Mouse (Mus musculus) neural tube, embryonic 15.5 days (tissue): Measurements from ENCODE around the gene Synj1. TPM values are rescaled to one million over a fixed set of nuclear protein-coding genes. Genes with fewer than 3 reads are reported as not detected.

ENCODE experiments used
- ATAC-seq: fragments of 200-750 bp; cut with Nextera tagmentation; 2 replicates; pipeline ENCODE4 v1.8.0; 2017; ENCODE audit warnings: mild to moderate bottlenecking, moderate TSS enrichment, moderate library complexity; ENCODE audit not compliant: low FRiP score
- H3K27ac ChIP-seq: fragments of 300-500 bp; sonication (generic); replicated peaks from 2 replicates; pipeline ENCODE4 v1.5.1; 2015; ENCODE audit warnings: mild to moderate bottlenecking, inconsistent platforms
- H3K27me3 ChIP-seq: fragments of 300-500 bp; sonication (generic); replicated peaks from 2 replicates; pipeline ENCODE4 v1.6.1; 2015; ENCODE audit warnings: inconsistent platforms
- H3K36me3 ChIP-seq: fragments of 300-500 bp; sonication (generic); 2 replicates; pipeline ENCODE4 v1.6.1; 2015; ENCODE audit warnings: inconsistent platforms
- H3K4me1 ChIP-seq: fragments of 300-500 bp; sonication (generic); 2 replicates; pipeline ENCODE4 v1.6.1; 2015; ENCODE audit warnings: inconsistent platforms
- H3K4me2 ChIP-seq: fragments of 300-500 bp; sonication (generic); 2 replicates; pipeline ENCODE4 v1.6.1; 2015; ENCODE audit warnings: inconsistent platforms, mild to moderate bottlenecking, moderate library complexity
- H3K4me3 ChIP-seq: fragments of 300-500 bp; sonication (generic); replicated peaks from 2 replicates; pipeline ENCODE4 v1.5.1; 2015; ENCODE audit warnings: mild to moderate bottlenecking, inconsistent platforms
- H3K9ac ChIP-seq: fragments of 300-500 bp; sonication (generic); replicated peaks from 2 replicates; pipeline ENCODE4 v1.6.1; 2015; ENCODE audit warnings: mild to moderate bottlenecking, inconsistent platforms
- H3K9me3 ChIP-seq: fragments of 300-500 bp; sonication (generic); replicated peaks from 2 replicates; pipeline ENCODE4 v1.6.1; 2016; ENCODE audit warnings: inconsistent platforms
- WGBS: fragments of 180-500 bp; shearing (Covaris S2); methylation state at CpG from one replicate; pipeline ENCODE4 v1.1.7; 2015; ENCODE audit warnings: mixed read lengths; 5-methylcytosine and 5-hydroxymethylcytosine counted together
- polyA plus RNA-seq: library from polyadenylated mRNA; unstranded; fragments of >200 nt; fragmentation: Nextera tagmentation; extraction: Ambion mirVana; gene quantifications from 2 replicates; pipeline ENCODE4 v1.2.1, GENCODE M21; 2015

The Synj1 gene
- polyA plus RNA-seq, 1 experiment from 2014 or later: 46.2 TPM

DNA sequence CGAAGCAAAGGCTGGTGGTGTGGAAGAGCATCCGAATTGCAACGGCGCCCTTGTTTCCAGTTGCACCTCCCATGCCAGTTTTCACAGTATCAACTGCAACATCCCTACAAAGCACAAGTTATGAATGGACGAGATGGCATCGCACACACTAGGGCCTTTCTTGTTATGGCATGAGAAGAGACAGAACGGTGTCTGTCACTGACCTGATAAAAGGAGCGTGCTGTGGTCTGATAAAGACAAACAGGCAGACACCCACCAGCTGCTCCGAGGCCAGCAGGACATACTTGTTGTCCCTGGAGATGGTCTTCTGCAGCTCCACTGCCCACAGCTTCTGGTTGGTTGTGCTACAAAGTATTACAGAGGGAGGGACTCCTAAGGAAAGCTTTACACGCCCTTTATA lies 46.8 kb downstream of the Synj1 start:
- H3K9ac ChIP-seq: no peak overlapping the region
- H3K4me1 ChIP-seq: no peaks in the 10 kb centered on the region
- 93% methylated on average over 10 of the region's 10 CpGs for WGBS
- H3K9me3 ChIP-seq: no peaks in the 10 kb centered on the region
- H3K4me3 ChIP-seq: no peak overlapping the region
- H3K27ac ChIP-seq: no peak overlapping the region
- H3K4me2 ChIP-seq: no peak overlapping the region
- ATAC-seq: no peak
- peaks cover 60% of the 10 kb centered on the region for H3K36me3 ChIP-seq
- H3K27me3 ChIP-seq: no peaks in the 10 kb centered on the region

DNA sequence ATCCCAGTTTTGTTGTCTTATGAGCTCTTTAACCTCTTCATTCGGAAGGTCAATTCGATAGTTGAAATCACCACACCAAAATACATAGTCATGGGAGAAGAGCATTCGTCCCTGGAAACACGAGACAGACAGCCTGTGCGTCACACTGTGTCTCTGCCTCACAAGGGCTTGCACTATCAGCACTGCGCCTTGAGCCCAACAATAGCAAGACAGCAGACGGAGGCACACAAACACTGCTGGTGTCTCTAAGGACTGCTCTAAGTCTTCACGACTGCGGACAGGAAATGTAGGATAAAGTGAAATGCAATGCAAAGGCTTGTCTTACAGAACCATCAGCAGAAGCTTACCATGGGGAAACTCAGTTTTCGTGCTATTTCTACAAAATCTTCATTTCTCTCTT lies 47.2 kb downstream of the Synj1 start:
- Histone ChIP-seq H3K36me3 (peaks cover 58% of the 10 kb centered on the region), H3K9ac (no peak overlapping the region), H3K27ac (no peak overlapping the region), H3K4me1 (no peaks in the 10 kb centered on the region), H3K4me2 (no peak overlapping the region), H3K27me3 (no peaks in the 10 kb centered on the region), H3K4me3 (no peak overlapping the region), H3K9me3 (no peaks in the 10 kb centered on the region)
- no peak for ATAC-seq
- WGBS: 92% methylated on average over 10 of the region's 10 CpGs

- H3K4me3 ChIP-seq: no peak overlapping the region
- no peaks in the 10 kb centered on the region for H3K9me3 ChIP-seq
These were observed 47.9 kb downstream of the Synj1 start for GRCm38 (mm10) chr16:90963231-90963630.

GRCm38 (mm10) chr16:90958301-90959085 lies 52.6 kb downstream of the Synj1 start:
- no peak overlapping the region for H3K4me2 ChIP-seq
- H3K36me3 ChIP-seq: peaks cover 59% of the 10 kb centered on the region
- H3K4me3 ChIP-seq: no peak overlapping the region
- no peaks in the 10 kb centered on the region for H3K27me3 ChIP-seq
- no peaks in the 10 kb centered on the region for H3K4me1 ChIP-seq
- ATAC-seq: no peak
- H3K27ac ChIP-seq: no peak overlapping the region
- no peak overlapping the region for H3K9ac ChIP-seq
- WGBS: 87% methylated on average over 5 of the region's 5 CpGs
- H3K9me3 ChIP-seq: no peaks in the 10 kb centered on the region

More at GRCm38 (mm10) chr16:90963231-90963630, 47.9 kb downstream of the Synj1 start:
- no peak for ATAC-seq
- Histone ChIP-seq H3K9ac (no peak overlapping the region), H3K4me1 (no peaks in the 10 kb centered on the region), H3K27me3 (no peaks in the 10 kb centered on the region), H3K27ac (no peak overlapping the region), H3K36me3 (peaks cover 59% of the 10 kb centered on the region), H3K4me2 (no peak overlapping the region)
- 91% methylated on average over 4 of the region's 4 CpGs for WGBS

DNA sequence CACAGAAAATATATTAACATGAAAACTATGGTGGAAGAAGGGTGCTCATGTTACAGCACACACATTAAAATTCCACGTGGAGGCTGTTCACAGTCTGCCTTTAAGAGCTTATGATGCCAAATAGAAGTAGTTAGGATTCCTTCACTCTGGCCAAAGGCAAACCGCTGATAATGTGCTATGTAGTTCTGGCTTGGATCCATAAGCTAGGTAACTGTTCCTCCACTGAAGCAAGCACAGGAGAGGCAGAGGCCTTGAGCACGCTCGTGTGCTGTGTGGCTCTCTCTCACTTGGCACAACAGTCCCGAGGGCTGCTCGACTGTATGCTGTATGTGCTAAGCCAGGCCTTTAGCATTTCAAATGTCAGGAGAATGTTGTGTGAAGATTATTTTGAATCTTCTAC lies 55.6 kb downstream of the Synj1 start:
- Histone ChIP-seq H3K4me3 (no peak overlapping the region), H3K36me3 (peaks cover 72% of the 10 kb centered on the region), H3K4me1 (no peaks in the 10 kb centered on the region), H3K27me3 (no peaks in the 10 kb centered on the region), H3K9me3 (no peaks in the 10 kb centered on the region), H3K27ac (no peak overlapping the region), H3K9ac (no peak overlapping the region), H3K4me2 (no peak overlapping the region)
- WGBS: 86% methylated on average over 6 of the region's 6 CpGs
- no peak for ATAC-seq

DNA sequence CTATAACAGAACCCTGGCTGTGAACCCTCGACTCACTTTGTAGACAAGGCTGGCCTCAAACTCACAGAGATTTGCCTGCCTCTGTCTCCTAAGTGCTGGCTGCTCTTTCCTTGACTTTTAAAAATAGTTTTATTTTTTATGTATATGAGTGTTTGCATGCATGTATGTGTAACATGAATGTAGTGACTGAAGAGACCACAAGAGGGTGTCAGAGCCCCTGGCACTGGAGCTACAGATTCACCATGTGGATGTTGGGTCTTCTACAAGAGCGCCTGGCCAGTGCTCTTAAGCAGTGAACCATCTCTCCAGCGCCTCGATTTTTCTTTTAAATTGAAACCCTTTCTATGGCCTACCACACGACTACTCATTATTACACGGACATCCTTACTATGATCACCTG lies 57.3 kb downstream of the Synj1 start:
- peaks cover 68% of the 10 kb centered on the region for H3K36me3 ChIP-seq
- WGBS: 95% methylated on average over 6 of the region's 6 CpGs

DNA sequence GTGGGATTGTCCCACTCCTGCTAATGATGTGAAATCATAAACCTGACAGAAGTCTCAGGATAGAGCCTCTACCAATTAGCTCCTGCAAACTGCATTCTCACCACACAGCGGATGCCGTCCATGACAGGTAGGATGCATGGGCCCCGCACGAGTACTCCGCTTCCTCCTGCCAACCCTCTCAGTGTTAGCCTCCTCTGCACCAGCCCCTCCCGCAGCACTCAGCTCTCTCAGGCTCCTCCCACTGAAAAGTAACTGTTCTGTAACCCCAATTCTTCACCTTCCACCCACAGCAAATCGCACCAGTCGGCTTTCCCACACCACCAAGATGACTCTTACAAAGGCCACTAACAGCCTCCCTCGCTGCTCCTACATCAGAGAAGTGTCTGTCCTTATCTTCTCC lies 58.0 kb downstream of the Synj1 start:
- no peaks in the 10 kb centered on the region for H3K4me1 ChIP-seq
- no peaks in the 10 kb centered on the region for H3K9me3 ChIP-seq
- no peak overlapping the region for H3K9ac ChIP-seq
- no peak overlapping the region for H3K27ac ChIP-seq
- H3K27me3 ChIP-seq: no peaks in the 10 kb centered on the region
- WGBS: 94% methylated on average over 9 of the region's 9 CpGs
- H3K4me2 ChIP-seq: no peak overlapping the region
- no peak overlapping the region for H3K4me3 ChIP-seq
- no peak for ATAC-seq
- H3K36me3 ChIP-seq: peaks cover 64% of the 10 kb centered on the region

More for the DNA sequence above, 57.3 kb downstream of the Synj1 start:
- H3K4me2 ChIP-seq: no peak overlapping the region
- H3K27me3 ChIP-seq: no peaks in the 10 kb centered on the region
- H3K4me3 ChIP-seq: no peak overlapping the region
- H3K4me1 ChIP-seq: no peaks in the 10 kb centered on the region
- no peak for ATAC-seq
- no peak overlapping the region for H3K27ac ChIP-seq
- H3K9me3 ChIP-seq: no peaks in the 10 kb centered on the region
- no peak overlapping the region for H3K9ac ChIP-seq

DNA sequence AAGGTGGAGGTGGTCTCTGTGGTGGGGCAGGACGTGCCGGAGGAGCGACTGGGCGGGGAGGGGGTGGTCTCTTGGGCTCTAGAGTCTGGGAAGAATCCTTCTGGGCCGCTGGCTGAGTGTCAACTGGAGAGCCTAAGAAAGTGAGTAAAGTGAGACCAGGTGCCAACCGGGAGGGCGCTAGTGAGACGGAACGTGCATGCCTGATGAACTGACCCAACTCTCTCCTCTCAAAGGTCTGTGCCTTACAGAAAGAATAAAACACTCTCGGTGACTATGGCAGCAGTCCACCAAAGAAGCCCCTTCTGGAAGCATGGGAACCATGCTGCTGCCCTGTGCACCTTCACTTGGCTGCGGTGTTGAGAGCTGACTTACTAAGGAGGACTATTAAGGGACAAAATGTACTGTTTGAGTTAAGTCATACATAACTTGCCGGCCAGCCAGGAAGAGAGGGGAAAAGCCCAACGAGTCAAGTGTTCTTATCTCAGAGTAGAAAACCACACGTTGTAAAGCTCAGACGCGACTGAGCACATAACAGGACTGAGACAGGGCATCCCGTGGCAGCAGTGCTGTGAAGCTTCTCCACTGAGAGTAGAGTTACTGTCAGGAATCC lies 60.6 kb downstream of the Synj1 start:
- no peak for ATAC-seq
- Histone ChIP-seq H3K4me3 (no peak overlapping the region), H3K27ac (no peak overlapping the region), H3K9ac (no peak overlapping the region), H3K4me2 (no peak overlapping the region), H3K27me3 (no peaks in the 10 kb centered on the region), H3K36me3 (peaks cover 63% of the 10 kb centered on the region), H3K4me1 (no peaks in the 10 kb centered on the region), H3K9me3 (no peaks in the 10 kb centered on the region)
- 65% methylated on average over 17 of the region's 17 CpGs for WGBS

DNA sequence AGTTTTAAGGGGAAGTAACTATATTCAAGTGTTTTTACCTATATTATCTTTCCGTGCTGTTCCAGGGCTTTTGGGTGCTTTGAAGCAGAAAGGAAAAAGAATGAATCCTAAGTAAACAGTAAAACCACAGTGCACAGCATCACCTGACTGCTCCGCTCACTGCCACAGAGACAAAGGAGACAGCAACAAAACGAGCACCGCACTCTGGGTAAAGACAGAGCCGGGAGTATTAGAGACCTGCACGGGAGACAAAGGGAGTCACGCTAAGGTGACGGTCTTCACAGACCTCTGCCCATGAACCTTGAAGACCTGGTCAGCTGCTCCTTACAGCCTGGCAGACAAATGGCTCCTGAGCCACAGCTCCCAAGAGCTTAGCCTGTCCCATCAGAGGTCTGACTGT lies 64.1 kb downstream of the Synj1 start:
- Histone ChIP-seq H3K36me3 (peaks cover 70% of the 10 kb centered on the region), H3K27me3 (no peaks in the 10 kb centered on the region), H3K4me3 (no peak overlapping the region), H3K9me3 (no peaks in the 10 kb centered on the region), H3K4me2 (no peak overlapping the region), H3K9ac (no peak overlapping the region), H3K4me1 (no peaks in the 10 kb centered on the region), H3K27ac (no peak overlapping the region)
- 82% methylated on average over 8 of the region's 8 CpGs for WGBS
- ATAC-seq: no peak

DNA sequence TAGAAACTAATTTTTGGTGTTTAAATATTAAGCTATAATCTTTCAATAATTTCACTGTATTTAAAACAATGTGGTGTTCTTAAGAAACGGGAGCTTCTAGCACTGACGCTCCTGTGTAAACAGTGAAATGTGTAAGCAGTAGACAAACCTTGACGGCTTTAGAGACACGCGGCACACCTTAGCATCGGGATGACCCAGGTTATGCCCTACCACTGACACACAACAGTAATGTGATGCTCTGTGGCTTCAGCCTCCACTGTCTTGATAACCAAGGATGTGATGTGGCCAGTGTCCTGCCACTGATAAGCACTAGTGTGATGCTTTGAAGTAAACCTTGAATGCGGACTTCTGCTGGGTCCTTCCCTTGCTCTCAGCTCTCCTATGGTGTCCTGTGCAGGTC lies 69.9 kb downstream of the Synj1 start:
- H3K4me3 ChIP-seq: no peak overlapping the region
- H3K9ac ChIP-seq: no peak overlapping the region
- H3K27me3 ChIP-seq: no peaks in the 10 kb centered on the region
- 96% methylated on average over 7 of the region's 7 CpGs for WGBS
- no peak overlapping the region for H3K27ac ChIP-seq
- no peaks in the 10 kb centered on the region for H3K9me3 ChIP-seq
- ATAC-seq: no peak
- no peaks in the 10 kb centered on the region for H3K4me1 ChIP-seq
- no peak overlapping the region for H3K4me2 ChIP-seq
- peaks cover 61% of the 10 kb centered on the region for H3K36me3 ChIP-seq

DNA sequence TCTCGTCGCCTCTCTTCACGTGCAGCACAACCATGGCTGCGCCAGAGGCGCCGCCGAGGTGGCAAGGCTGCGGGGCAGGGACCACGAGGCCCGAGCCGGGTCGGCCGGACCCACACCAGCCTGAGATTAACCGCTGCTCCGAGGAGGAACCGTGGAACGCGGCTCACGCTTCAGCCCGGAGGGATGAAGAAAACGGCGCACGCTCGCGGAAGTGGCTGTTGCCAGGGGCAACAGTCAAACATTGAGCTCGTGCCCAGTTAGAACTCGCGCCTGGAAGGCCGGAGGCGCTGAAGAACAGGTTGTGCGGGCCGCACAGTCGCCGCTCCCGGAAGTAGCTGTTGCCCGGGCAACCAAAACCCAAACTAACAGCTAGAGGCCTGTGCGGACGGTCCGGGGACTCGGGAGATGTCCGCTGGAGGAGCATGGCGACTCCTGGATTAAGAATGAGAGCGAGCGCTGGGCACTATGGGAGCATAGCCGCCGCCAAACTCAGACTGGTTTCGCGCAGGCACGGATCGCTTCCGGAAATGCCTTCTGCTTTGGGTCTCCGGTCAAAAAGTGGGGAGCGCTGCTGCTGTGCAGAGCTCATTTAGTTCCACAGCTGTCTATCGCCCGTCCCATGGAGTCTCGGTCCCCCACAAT lies 76.3 kb downstream of the Synj1 start, which contains the start of gene Cfap298:
Cfap298 (minus strand) TSS at position 428 of the 642 bp plus-strand sequence.
- peak within 1 kb of the TSS; percentile 85 for H3K4me2 ChIP-seq
- H3K9ac ChIP-seq: peak within 1 kb of the TSS; percentile 71
- no peaks in the 10 kb centered on the region for H3K9me3 ChIP-seq
- H3K4me1 ChIP-seq: peaks cover 14% of the 10 kb centered on the region
- H3K4me3 ChIP-seq: peak within 1 kb of the TSS; percentile 74
- no peaks in the 10 kb centered on the region for H3K27me3 ChIP-seq
- ATAC-seq: peak; percentile 98
- peaks cover 12% of the 10 kb centered on the region for H3K36me3 ChIP-seq
- H3K27ac ChIP-seq: peak within 1 kb of the TSS; percentile 86
- under 1% methylated on average over 56 of the region's 56 CpGs for WGBS
